Mouse (Mus musculus) activated CD4-positive, CD25-positive, alpha-beta regulatory T cell (primary cell): Measurements from ENCODE around the gene 4930433I11Rik. TPM values are rescaled to one million over a fixed set of nuclear protein-coding genes. Genes with fewer than 3 reads are reported as not detected.

Source experiments
- polyA plus RNA-seq, 2 experiments: library from polyadenylated mRNA; unstranded; fragments of 100-300 nt; shearing (Covaris generic); gene quantifications; one replicate each; pipeline ENCODE4 v1.2.1; 2017

Gene 4930433I11Rik
- polyA plus RNA-seq, result not detected

DNA sequence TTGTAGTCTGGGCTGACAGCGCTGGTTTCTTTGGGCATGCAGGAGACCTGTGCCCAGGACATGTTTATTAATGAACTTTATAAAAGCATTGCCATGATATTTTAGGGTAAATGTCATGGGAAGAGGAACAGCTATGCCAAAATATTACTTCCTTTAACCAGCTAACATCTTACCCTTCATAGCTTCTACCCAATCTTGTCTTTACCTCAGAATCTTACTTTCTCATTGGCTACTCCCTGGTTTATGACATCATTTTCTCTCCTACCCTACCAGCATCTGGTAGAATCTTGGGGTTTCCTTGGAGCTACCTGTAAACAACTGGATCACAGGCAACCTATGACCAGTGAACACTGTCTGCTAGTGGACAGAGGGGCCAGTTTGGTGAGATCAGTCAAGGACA is at the start of gene 4930433I11Rik:
Gene 4930433I11Rik (plus strand): TSS at position 301 of the 400 bp plus-strand sequence.

DNA sequence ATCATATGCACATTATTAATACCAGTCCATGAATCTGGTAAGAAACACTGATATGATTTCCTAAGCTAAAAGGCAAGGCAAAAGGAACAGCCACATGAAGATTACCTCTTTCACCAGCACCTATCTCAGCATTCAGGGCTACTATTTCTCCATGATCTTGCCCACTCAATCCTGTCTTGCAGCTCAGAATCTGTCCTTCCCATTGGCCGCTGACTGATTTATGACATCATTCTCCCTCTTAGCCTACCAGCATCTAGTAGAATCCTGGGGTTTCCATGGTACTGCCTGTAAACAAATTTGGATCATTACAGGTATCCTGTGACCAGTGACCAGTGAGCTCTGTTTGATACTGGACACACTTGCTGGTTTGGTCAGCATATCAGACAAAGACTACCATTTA is 45.1 kb downstream of the 4930433I11Rik start, which contains the start of gene Gm4884:
Gene Gm4884 (plus strand): TSS at position 301 of the 400 bp plus-strand sequence.

Other genes starting within 250 kb of the 4930433I11Rik start
- gene Vstm2b, start 89.2 kb upstream of the 4930433I11Rik start, polyA plus RNA-seq, result under 1 TPM in 1 of 2 experiments, not detected in 1; 0.21 TPM
- gene Gm4884, start 45.2 kb downstream of the 4930433I11Rik start, polyA plus RNA-seq, result not detected
- gene Gm5592, start 166.3 kb downstream of the 4930433I11Rik start, polyA plus RNA-seq, result under 1 TPM in 1 of 2 experiments, not detected in 1; 0.18 TPM